Mouse (Mus musculus): ENCODE results near the gene Cyb5r3. TPM values are rescaled to one million over a fixed set of nuclear protein-coding genes. Genes with fewer than 3 reads are reported as not detected.

Cyb5r3 gene
- polyA plus RNA-seq, 1 experiment from 2014 or later: 117 TPM

- Histone ChIP-seq H3K9ac (ENCODE audit: low read length) (peak overlapping the region; percentile 82), H3K4me2 (replicated peaks; ENCODE audit: low read depth) (peak overlapping the region; percentile 98), H3K4me1 (replicated peaks; ENCODE audit: control insufficient read depth, insufficient read depth) (peaks cover 17% of the 10 kb centered on the region), H3K27me3 (ENCODE audit: control insufficient read depth, insufficient read depth, low read length) (no peaks in the 10 kb centered on the region), H3K9me3 (ENCODE audit: control insufficient read depth, low read length) (no peaks in the 10 kb centered on the region), H3K36me3 (ENCODE audit: control insufficient read depth, insufficient read depth, low read length) (no peaks in the 10 kb centered on the region), H3K4me3 (ENCODE audit: low read depth, low read length) (peak overlapping the region; percentile 87), H3K27ac (replicated peaks) (peak overlapping the region; percentile 86)
- ATAC-seq (ENCODE audit: low FRiP score, low TSS enrichment): no peak
- TF ChIP-seq EP300 (optimal IDR thresholded peaks at IDR 0.05): no peak
- no peak for TF ChIP-seq CTCF (IDR thresholded peaks at IDR 0.05; ENCODE audit: low read depth)
- WGBS: 39% methylated on average over 8 of the region's 8 CpGs
- no peak for DNase-seq (ENCODE audit: low spot score)
Measured at GRCm38 (mm10) chr15:83170956-83171659, 1.3 kb downstream of the Cyb5r3 start.

DNA sequence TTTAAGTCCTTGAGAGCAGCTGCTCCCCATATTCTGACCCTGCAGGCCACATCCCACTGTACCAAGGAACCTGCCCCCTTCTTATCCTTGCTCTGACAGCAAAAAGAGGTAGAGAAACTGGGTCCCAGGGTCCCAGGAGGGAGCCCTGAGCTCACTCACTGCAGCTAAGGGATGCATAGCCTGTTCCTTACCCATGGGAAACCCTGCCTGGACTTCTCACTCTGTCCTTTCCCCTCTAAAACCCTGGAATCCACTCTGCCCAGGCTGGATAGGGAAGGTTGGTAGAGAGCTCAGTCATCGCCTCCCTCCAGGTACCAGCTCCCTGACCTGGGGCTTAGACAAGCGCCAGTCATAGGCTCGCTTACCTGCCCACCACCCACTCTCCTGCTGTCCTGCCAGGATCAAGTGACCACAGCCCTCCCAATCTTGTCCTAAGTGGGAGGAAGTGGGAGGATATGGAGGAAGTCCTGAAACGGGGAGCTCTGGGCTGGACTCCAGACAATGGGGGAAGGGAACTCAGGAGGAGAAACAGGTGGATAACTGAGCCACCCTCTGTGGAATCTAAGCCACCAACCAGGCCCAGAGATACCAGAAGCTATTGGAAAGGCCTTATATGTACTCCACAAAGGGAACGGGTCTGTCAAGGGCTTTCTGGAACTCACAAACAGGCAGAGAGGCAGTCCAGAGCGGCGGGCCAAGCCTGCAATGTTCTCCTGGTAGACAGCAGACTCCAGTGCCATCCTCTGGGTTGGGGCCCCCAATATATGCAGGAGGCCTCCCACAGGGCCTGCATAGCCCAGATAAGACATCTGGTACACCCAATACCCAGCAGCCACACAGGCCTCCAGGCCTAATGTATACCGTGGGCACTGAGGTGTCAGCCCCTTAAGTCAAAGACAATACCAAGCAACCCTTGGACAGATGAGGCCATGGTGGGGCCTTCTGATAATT lies 2.3 kb downstream of the Cyb5r3 start:
- no peak for ATAC-seq (ENCODE audit: low FRiP score, low TSS enrichment)
- 66% methylated on average over 8 of the region's 8 CpGs for WGBS
- Histone ChIP-seq H3K9ac (ENCODE audit: low read length) (no peak overlapping the region; the same call in 1 of the 2 replicates), H3K9me3 (ENCODE audit: control insufficient read depth, low read length) (no peaks in the 10 kb centered on the region), H3K36me3 (ENCODE audit: control insufficient read depth, insufficient read depth, low read length) (no peaks in the 10 kb centered on the region), H3K4me1 (replicated peaks; ENCODE audit: control insufficient read depth, insufficient read depth) (peaks cover 17% of the 10 kb centered on the region), H3K27me3 (ENCODE audit: control insufficient read depth, insufficient read depth, low read length) (no peaks in the 10 kb centered on the region), H3K4me3 (ENCODE audit: low read depth, low read length) (no peak overlapping the region; the same call in 1 of the 2 replicates), H3K27ac (replicated peaks) (peak overlapping the region; percentile 65), H3K4me2 (replicated peaks; ENCODE audit: low read depth) (peak overlapping the region; percentile 27)
- no peak for DNase-seq (ENCODE audit: low spot score)
- TF ChIP-seq CTCF (IDR thresholded peaks at IDR 0.05; ENCODE audit: low read depth): no peak
- TF ChIP-seq EP300 (optimal IDR thresholded peaks at IDR 0.05): no peak

GRCm38 (mm10) chr15:83168875-83169771 lies 3.3 kb downstream of the Cyb5r3 start:
- ATAC-seq (ENCODE audit: low FRiP score, low TSS enrichment) (no peak), DNase-seq (ENCODE audit: low spot score) (peak; percentile 39)
- Histone ChIP-seq H3K27ac (replicated peaks) (peak overlapping the region; percentile 90), H3K36me3 (ENCODE audit: control insufficient read depth, insufficient read depth, low read length) (no peaks in the 10 kb centered on the region), H3K9me3 (ENCODE audit: control insufficient read depth, low read length) (no peaks in the 10 kb centered on the region), H3K4me1 (replicated peaks; ENCODE audit: control insufficient read depth, insufficient read depth) (peaks cover 17% of the 10 kb centered on the region), H3K4me3 (ENCODE audit: low read depth, low read length) (no peak overlapping the region), H3K9ac (ENCODE audit: low read length) (no peak overlapping the region), H3K27me3 (ENCODE audit: control insufficient read depth, insufficient read depth, low read length) (no peaks in the 10 kb centered on the region), H3K4me2 (replicated peaks; ENCODE audit: low read depth) (peak overlapping the region; percentile 27; the same call in 1 of the 2 replicates)
- TF ChIP-seq EP300 (optimal IDR thresholded peaks at IDR 0.05) (no peak), CTCF (IDR thresholded peaks at IDR 0.05; ENCODE audit: low read depth) (no peak)
- 49% methylated on average over 6 of the region's 7 CpGs for WGBS

GRCm38 (mm10) chr15:83168311-83168710 lies 4.1 kb downstream of the Cyb5r3 start:
- H3K36me3 ChIP-seq (ENCODE audit: control insufficient read depth, insufficient read depth, low read length): no peaks in the 10 kb centered on the region
- H3K9me3 ChIP-seq (ENCODE audit: control insufficient read depth, low read length): no peaks in the 10 kb centered on the region
- no peaks in the 10 kb centered on the region for H3K27me3 ChIP-seq (ENCODE audit: control insufficient read depth, insufficient read depth, low read length)
- DNase-seq (ENCODE audit: low spot score) (no peak), ATAC-seq (ENCODE audit: low FRiP score, low TSS enrichment) (no peak)
- no peak overlapping the region for H3K4me3 ChIP-seq (ENCODE audit: low read depth, low read length)
- H3K4me1 ChIP-seq (replicated peaks; ENCODE audit: control insufficient read depth, insufficient read depth): peaks cover 17% of the 10 kb centered on the region
- peak overlapping the region; percentile 90 for H3K27ac ChIP-seq (replicated peaks)
- no peak for TF ChIP-seq CTCF (IDR thresholded peaks at IDR 0.05; ENCODE audit: low read depth)
- TF ChIP-seq EP300 (optimal IDR thresholded peaks at IDR 0.05): no peak
- WGBS: 85% methylated on average over 3 of the region's 3 CpGs
- no peak overlapping the region for H3K4me2 ChIP-seq (replicated peaks; ENCODE audit: low read depth)
- H3K9ac ChIP-seq (ENCODE audit: low read length): no peak overlapping the region

- no peaks in the 10 kb centered on the region for H3K27me3 ChIP-seq (ENCODE audit: control insufficient read depth, insufficient read depth, low read length)
- no peak for DNase-seq (ENCODE audit: low spot score)
- H3K4me3 ChIP-seq (ENCODE audit: low read depth, low read length): no peak overlapping the region
- WGBS: 69% methylated on average over 8 of the region's 8 CpGs
- 0 out of 2 replicates have a peak overlapping the region, but pooled peaks have one; percentile 31 for H3K9ac ChIP-seq (ENCODE audit: low read length)
- peak overlapping the region; percentile 90 for H3K27ac ChIP-seq (replicated peaks)
- H3K9me3 ChIP-seq (ENCODE audit: control insufficient read depth, low read length): no peaks in the 10 kb centered on the region
- TF ChIP-seq CTCF (IDR thresholded peaks at IDR 0.05; ENCODE audit: low read depth) (no peak), EP300 (optimal IDR thresholded peaks at IDR 0.05) (no peak)
- ATAC-seq (ENCODE audit: low FRiP score, low TSS enrichment): no peak
- H3K4me2 ChIP-seq (replicated peaks; ENCODE audit: low read depth): peak overlapping the region; percentile 14; the same call in 1 of the 2 replicates
- peaks cover 17% of the 10 kb centered on the region for H3K4me1 ChIP-seq (replicated peaks; ENCODE audit: control insufficient read depth, insufficient read depth)
- no peaks in the 10 kb centered on the region for H3K36me3 ChIP-seq (ENCODE audit: control insufficient read depth, insufficient read depth, low read length)
Measured at GRCm38 (mm10) chr15:83167550-83168065, 4.8 kb downstream of the Cyb5r3 start.
